Mouse (Mus musculus) heart, embryonic 14.5 days (tissue): ENCODE measurements around the gene Rhoq. TPM values are rescaled to one million over a fixed set of nuclear protein-coding genes. Genes with fewer than 3 reads are reported as not detected.

Source experiments
- ATAC-seq: fragments of 200-750 bp; cut with Nextera tagmentation; 2 replicates; pipeline ENCODE4 v1.8.0; 2017; ENCODE audit warnings: low read depth, moderate TSS enrichment; ENCODE audit not compliant: insufficient number of reproducible peaks, insufficient read depth, low FRiP score
- H3K27ac ChIP-seq, 2 experiments: fragments of 200-500 bp in 1 of 2; fragments of 300-500 bp in 1 of 2; sonication (generic) in 1 of 2; replicated peaks in 1 of 2; 2 replicates each; pipeline ENCODE4 v1.5.1; 2012 to 2014; ENCODE audit warnings: low read depth in 2 of 2, low read length in 2 of 2, control low read depth in 1 of 2, mild to moderate bottlenecking in 1 of 2, mixed read lengths in 1 of 2; ENCODE audit not compliant: control insufficient read depth in 1 of 2, insufficient read depth in 1 of 2
- H3K27me3 ChIP-seq: fragments of 300-500 bp; sonication (generic); 2 replicates; pipeline ENCODE4 v1.6.1; 2014; ENCODE audit warnings: mild to moderate bottlenecking, low read length, control low read depth; ENCODE audit not compliant: control insufficient read depth, insufficient read depth
- H3K36me3 ChIP-seq: fragments of 300-500 bp; sonication (generic); 2 replicates; pipeline ENCODE4 v1.6.1; 2014; ENCODE audit warnings: mild to moderate bottlenecking, control low read depth, low read length, mixed read lengths; ENCODE audit not compliant: control insufficient read depth, insufficient read depth
- H3K4me1 ChIP-seq, 2 experiments: fragments of 200-500 bp in 1 of 2; fragments of 300-500 bp in 1 of 2; sonication (generic) in 1 of 2; 2 replicates each; pipeline ENCODE4 v1.6.1; 2012 to 2014; ENCODE audit warnings: low read length in 2 of 2, control low read depth in 1 of 2, mixed read lengths in 1 of 2; ENCODE audit not compliant: control insufficient read depth in 2 of 2, insufficient read depth in 2 of 2
- H3K4me2 ChIP-seq: fragments of 300-500 bp; sonication (generic); 2 replicates; pipeline ENCODE4 v1.6.1; 2014; ENCODE audit warnings: mild to moderate bottlenecking, low read length
- H3K4me3 ChIP-seq, 2 experiments: fragments of 200-500 bp in 1 of 2; fragments of 300-500 bp in 1 of 2; sonication (generic) in 1 of 2; 2 replicates each; pipeline ENCODE4 v1.5.1; 2012 to 2014; ENCODE audit warnings: low read length in 2 of 2, mild to moderate bottlenecking in 2 of 2, control low read depth in 1 of 2, low read depth in 1 of 2, moderate library complexity in 1 of 2; ENCODE audit not compliant: control insufficient read depth in 1 of 2, insufficient read depth in 1 of 2
- H3K9ac ChIP-seq: fragments of 300-500 bp; sonication (generic); 2 replicates; pipeline ENCODE4 v1.6.1; 2014; ENCODE audit warnings: mild to moderate bottlenecking, low read length
- H3K9me3 ChIP-seq: fragments of 300-500 bp; sonication (generic); 2 replicates; pipeline ENCODE4 v1.6.1; 2016; ENCODE audit warnings: low read length, control low read depth; ENCODE audit not compliant: control insufficient read depth
- WGBS: fragments of 180-500 bp; shearing (Covaris S2); extraction: QIAGEN DNeasy Blood & Tissue Kit; methylation state at CpG from one replicate; pipeline ENCODE4 v1.1.7; 2014; 5-methylcytosine and 5-hydroxymethylcytosine counted together
- polyA plus RNA-seq: library from polyadenylated mRNA; unstranded; fragments of >200 nt; fragmentation: Nextera tagmentation; extraction: Ambion mirVana; gene quantifications from 2 replicates; pipeline ENCODE4 v1.2.1, GENCODE M21; 2014

Gene Rhoq
- polyA plus RNA-seq, 1 experiment from 2014 or later, result 33.5 TPM

GRCm38 (mm10) chr17:87025269-87025949, 62.5 kb downstream of the Rhoq start, which contains the start of the genes Pigf and Cript:
Pigf (minus strand) TSS chr17:87025406.
Cript (plus strand) TSS chr17:87025550.
- H3K4me2 ChIP-seq, result peak within 1 kb of the TSS; percentile 95
- peaks cover 15% of the 10 kb centered on the region for H3K36me3 ChIP-seq
- 1% methylated on average over 36 of the region's 43 CpGs for WGBS
- no peaks in the 10 kb centered on the region for H3K27me3 ChIP-seq
- peak; percentile 100 for ATAC-seq
- H3K4me3 ChIP-seq, result peak within 1 kb of the TSS; percentile 81 to 94
- peaks cover 0 to 12% of the 10 kb centered on the region in 2 experiments; a peak in 2 of 4 replicates for H3K4me1 ChIP-seq
- H3K9me3 ChIP-seq, result 0 out of 2 replicates have a peak, but pooled peaks cover 2% of the 10 kb centered on the region
- H3K9ac ChIP-seq, result peak within 1 kb of the TSS; percentile 76
- H3K27ac ChIP-seq, result peak within 1 kb of the TSS; percentile 3 to 57; a peak in 1 of 4 replicates

DNA sequence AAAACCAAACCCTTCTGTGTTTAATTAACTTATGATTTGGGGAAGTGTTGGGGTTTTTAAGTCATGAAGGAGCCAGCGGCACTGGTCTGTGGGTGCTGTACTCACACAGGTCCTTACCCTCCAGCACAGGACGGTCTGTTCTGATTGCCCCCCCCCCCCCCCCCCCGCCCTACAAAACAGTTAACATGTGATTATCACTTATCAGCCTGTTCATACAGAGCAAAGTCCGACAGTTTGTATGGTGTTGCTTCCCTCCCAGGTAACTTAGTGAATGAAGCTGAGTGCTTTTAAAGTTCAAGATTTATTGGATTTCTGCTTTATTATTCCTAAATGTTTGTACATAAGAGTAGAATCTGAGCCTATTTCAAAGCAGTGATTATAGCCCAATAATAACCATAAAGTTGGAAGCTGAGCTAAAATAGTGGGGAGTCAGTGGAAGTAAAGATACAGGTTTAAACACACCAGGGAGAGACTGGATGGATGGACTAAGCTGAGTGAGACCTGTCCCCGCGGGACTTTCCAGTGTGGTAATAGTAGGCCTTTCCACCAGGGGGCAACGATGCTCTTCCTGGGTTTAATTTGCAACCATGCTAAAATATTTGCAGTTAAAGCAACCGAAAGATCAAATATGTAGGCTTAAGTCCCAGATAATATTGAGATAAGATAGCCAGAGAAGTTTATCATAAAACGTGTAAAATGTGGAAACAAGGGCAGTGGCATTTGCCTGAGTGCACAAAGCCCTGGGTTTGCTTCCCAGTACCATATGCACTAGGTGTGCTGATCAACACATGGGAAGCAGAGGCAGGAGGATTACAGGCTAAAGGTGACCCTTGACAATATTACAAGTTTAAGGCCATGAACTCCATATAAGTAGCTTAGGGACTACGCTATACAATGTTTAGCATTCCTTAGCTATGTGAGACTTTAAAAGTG, 73.5 kb downstream of the Rhoq start:
- Histone ChIP-seq H3K27me3 (no peaks in the 10 kb centered on the region; the same call in 1 of the 2 replicates), H3K9me3 (no peaks in the 10 kb centered on the region), H3K27ac (no peak overlapping the region), H3K4me1 (no peaks in the 10 kb centered on the region), H3K9ac (no peak overlapping the region), H3K4me2 (no peak overlapping the region), H3K36me3 (peaks cover 50% of the 10 kb centered on the region), H3K4me3 (no peak overlapping the region)
- no peak for ATAC-seq
- 40% methylated on average over 8 of the region's 10 CpGs for WGBS

DNA sequence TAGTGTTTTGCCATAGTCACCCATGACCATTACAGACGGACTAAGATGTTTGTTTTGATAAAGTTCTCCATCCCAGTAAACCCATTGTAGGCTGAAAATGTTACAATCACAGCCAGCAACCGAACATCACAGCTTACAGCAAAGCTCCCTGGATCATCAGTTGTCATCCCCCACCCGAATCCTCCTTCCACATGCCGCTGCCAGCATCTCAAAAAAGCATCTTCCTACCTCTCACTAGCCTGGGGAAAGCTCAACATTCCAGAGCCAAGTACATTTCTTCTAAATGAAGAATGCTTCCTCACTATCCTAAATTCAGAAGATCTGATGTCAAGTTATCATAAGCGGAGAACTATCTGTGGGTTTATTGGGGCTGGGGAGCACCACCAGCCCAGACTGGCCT, 75.6 kb downstream of the Rhoq start:
- Histone ChIP-seq H3K4me2 (no peak overlapping the region), H3K4me1 (no peaks in the 10 kb centered on the region), H3K27ac (no peak overlapping the region), H3K9me3 (no peaks in the 10 kb centered on the region), H3K4me3 (no peak overlapping the region), H3K27me3 (no peaks in the 10 kb centered on the region; the same call in 1 of the 2 replicates), H3K9ac (no peak overlapping the region), H3K36me3 (peaks cover 34% of the 10 kb centered on the region)
- 81% methylated on average over 5 of the region's 5 CpGs for WGBS
- no peak for ATAC-seq

- no peak overlapping the region for H3K9ac ChIP-seq
- H3K27ac ChIP-seq, result no peak overlapping the region
- H3K9me3 ChIP-seq, result no peaks in the 10 kb centered on the region
- H3K36me3 ChIP-seq, result peaks cover 17% of the 10 kb centered on the region
- H3K4me3 ChIP-seq, result no peak overlapping the region
- H3K4me1 ChIP-seq, result no peaks in the 10 kb centered on the region
- no peak for ATAC-seq
- peak overlapping the region; percentile 34 for H3K4me2 ChIP-seq
- no peaks in the 10 kb centered on the region; the same call in 1 of the 2 replicates for H3K27me3 ChIP-seq
- 54% methylated on average over 19 of the region's 19 CpGs for WGBS
Observed at GRCm38 (mm10) chr17:87041739-87042138, 78.9 kb downstream of the Rhoq start.

- Histone ChIP-seq H3K27me3 (no peaks in the 10 kb centered on the region; the same call in 1 of the 2 replicates), H3K27ac (no peak overlapping the region), H3K36me3 (no peaks in the 10 kb centered on the region), H3K4me3 (no peak overlapping the region), H3K9me3 (no peaks in the 10 kb centered on the region), H3K9ac (no peak overlapping the region), H3K4me2 (no peak overlapping the region), H3K4me1 (no peaks in the 10 kb centered on the region)
- ATAC-seq, result peak; percentile 35; the same call in 1 of the 2 replicates
- WGBS, result under 1% methylated on average over 15 of the region's 15 CpGs
Observed at GRCm38 (mm10) chr17:87044364-87044763, 81.5 kb downstream of the Rhoq start.

- no peak for ATAC-seq
- Histone ChIP-seq H3K36me3 (no peaks in the 10 kb centered on the region), H3K9me3 (no peaks in the 10 kb centered on the region), H3K9ac (no peak overlapping the region), H3K27me3 (no peaks in the 10 kb centered on the region; the same call in 1 of the 2 replicates), H3K27ac (no peak overlapping the region), H3K4me1 (no peaks in the 10 kb centered on the region), H3K4me3 (no peak overlapping the region), H3K4me2 (no peak overlapping the region)
- 76% methylated on average over 8 of the region's 8 CpGs for WGBS
Observed at GRCm38 (mm10) chr17:87044796-87045195, 81.9 kb downstream of the Rhoq start.
